ENCODE assay signal across 17 mouse cellular contexts in the genomic region with DNA sequence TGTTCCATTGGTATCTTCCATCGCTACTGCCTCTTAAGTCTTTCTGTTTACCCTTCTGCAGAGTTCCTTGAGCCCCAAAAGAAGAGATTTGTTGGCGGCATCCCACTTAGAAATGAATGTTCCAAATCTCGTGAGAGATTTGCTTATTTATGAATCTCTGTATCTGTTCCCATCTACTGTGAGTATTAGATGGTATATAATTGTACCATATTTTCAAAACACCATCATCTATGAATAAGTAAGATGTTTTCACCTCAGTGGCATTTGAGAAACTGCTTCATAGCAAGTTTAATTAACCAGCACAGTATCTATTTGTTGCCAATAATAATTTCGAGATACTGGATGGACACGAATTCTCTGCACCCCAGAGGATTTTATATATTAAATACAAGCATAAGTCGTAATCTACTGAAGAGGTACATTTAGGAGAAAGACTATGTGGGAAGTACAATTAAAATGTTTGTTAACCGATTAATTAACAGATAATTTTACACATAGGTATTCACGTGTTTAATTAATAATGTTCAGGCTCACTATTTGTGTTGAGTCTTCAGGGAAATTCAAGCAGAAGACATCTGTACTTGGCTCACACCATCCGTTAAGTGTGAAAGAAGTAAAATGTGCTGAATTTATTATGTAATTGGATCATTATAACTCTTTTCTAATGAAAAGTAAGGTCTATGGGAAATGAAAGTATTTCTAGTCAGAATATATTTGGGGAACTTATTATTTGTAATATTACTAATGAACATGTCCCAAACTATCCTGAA.
"Had no signal": no experiment of that assay in that cellular context is flagged by ENCODE, and none has a peak within 500 bp of the region (broad histone marks: within the 10 kb centered on the region; RNA-seq: fewer than 3 reads in every experiment).

No protein-coding gene starts in this region.

- DNase-seq: lung, adult 18-20 months; lung, embryonic 14.5 days; lung, postnatal 10 days; lung, postnatal 4 days; midbrain, embryonic 14.5 days; right cerebral cortex, postnatal 14 days; thymus, adult 2 months; thymus, postnatal 25 days; thymus, postnatal 4 days had no signal

- H3K9me3 ChIP-seq: midbrain, embryonic 10.5 days; midbrain, embryonic 12.5 days; neural tube, embryonic 13.5 days; neural tube, embryonic 15.5 days; stomach, embryonic 15.5 days had no signal

- H3K9ac ChIP-seq: lung, embryonic 14.5 days; midbrain, embryonic 12.5 days; neural tube, embryonic 13.5 days; neural tube, embryonic 15.5 days; stomach, embryonic 15.5 days had no signal

- H3K4me2 ChIP-seq: lung, embryonic 14.5 days; midbrain, embryonic 12.5 days; neural tube, embryonic 13.5 days; neural tube, embryonic 15.5 days; stomach, embryonic 15.5 days had no signal

- H3K27ac ChIP-seq: midbrain, embryonic 10.5 days; midbrain, embryonic 12.5 days; neural tube, embryonic 13.5 days; neural tube, embryonic 15.5 days; stomach, embryonic 15.5 days; stomach, postnatal 0 days had no signal

- H3K36me3 ChIP-seq: midbrain, embryonic 10.5 days; midbrain, embryonic 12.5 days; neural tube, embryonic 13.5 days; neural tube, embryonic 15.5 days; stomach, embryonic 15.5 days had no signal

- H3K27me3 ChIP-seq: midbrain, embryonic 12.5 days; neural tube, embryonic 13.5 days; neural tube, embryonic 15.5 days; stomach, embryonic 15.5 days had no signal

- ATAC-seq: midbrain, embryonic 16.5 days had no signal

- H3K4me3 ChIP-seq: midbrain, embryonic 10.5 days; midbrain, embryonic 12.5 days; myocyte; neural tube, embryonic 13.5 days; neural tube, embryonic 15.5 days; stomach, embryonic 15.5 days had no signal

- H3K4me1 ChIP-seq: midbrain, embryonic 10.5 days; midbrain, embryonic 12.5 days; neural tube, embryonic 13.5 days; neural tube, embryonic 15.5 days; stomach, embryonic 15.5 days had no signal
